Comparison of ENCODE assay signal across 15 mouse cellular contexts in genomic region chr9:15536861-15537426, GRCm38 (mm10). TPM values are rescaled to one million over a fixed set of nuclear protein-coding genes. Genes with fewer than 3 reads are reported as not detected.
A peak's percentile ranks its signal among the peaks of the same experiment; 100 is the strongest.
DNase-seq lines count a peak whose midpoint lies in the region; ATAC-seq lines count a peak whose summit lies in the region.
"Had no signal": no experiment of that assay in that cellular context is flagged by ENCODE, and none has a peak within 500 bp of the region (broad histone marks: within the 10 kb centered on the region; RNA-seq: fewer than 3 reads in every experiment).

No protein-coding gene starts in this region.

- H3K36me3 ChIP-seq in hindbrain, embryonic 12.5 days, result no peaks in the 10 kb centered on the region
- H3K36me3 ChIP-seq in hindbrain, embryonic 16.5 days (ENCODE audit: control insufficient read depth, insufficient read depth, low read length), result no peaks in the 10 kb centered on the region
- H3K36me3 ChIP-seq in midbrain, embryonic 16.5 days (ENCODE audit: control insufficient read depth, insufficient read depth, low read length), result no peaks in the 10 kb centered on the region
- H3K36me3 ChIP-seq in midbrain, embryonic 14.5 days (ENCODE audit: control insufficient read depth, insufficient read depth, low read length), result no peaks in the 10 kb centered on the region
- H3K36me3 ChIP-seq in liver, embryonic 13.5 days, result 0 out of 2 replicates have a peak, but pooled peaks cover 4% of the 10 kb centered on the region
- H3K36me3 ChIP-seq in stomach, embryonic 16.5 days (ENCODE audit: control insufficient read depth, insufficient read depth, low read length), result no peaks in the 10 kb centered on the region

- peak; percentile 31; the same call in 1 of the 2 replicates for ATAC-seq in hindbrain, embryonic 12.5 days (ENCODE audit: low FRiP score)
- ATAC-seq in hindbrain, embryonic 16.5 days, result no peak
- 0 out of 2 replicates have a peak, but pooled peaks have one; percentile 57 for ATAC-seq in midbrain, embryonic 16.5 days
- no peak for ATAC-seq in midbrain, embryonic 14.5 days (ENCODE audit: low FRiP score, low TSS enrichment)
- peak; percentile 21; the same call in 1 of the 2 replicates for ATAC-seq in liver, embryonic 13.5 days (ENCODE audit: low read depth)
- ATAC-seq in stomach, embryonic 16.5 days (ENCODE audit: insufficient read depth, low FRiP score), result 0 out of 2 replicates have a peak, but pooled peaks have one; percentile 35

- H3K27me3 ChIP-seq in hindbrain, embryonic 12.5 days, result peaks cover 3% of the 10 kb centered on the region; the same call in 1 of the 2 replicates
- no peaks in the 10 kb centered on the region for H3K27me3 ChIP-seq in hindbrain, embryonic 16.5 days (replicated peaks; ENCODE audit: control insufficient read depth, insufficient read depth, low read length)
- H3K27me3 ChIP-seq in midbrain, embryonic 16.5 days (ENCODE audit: control insufficient read depth, insufficient read depth, low read depth, low read length), result no peaks in the 10 kb centered on the region
- no peaks in the 10 kb centered on the region for H3K27me3 ChIP-seq in midbrain, embryonic 14.5 days (ENCODE audit: control insufficient read depth, insufficient read depth, low read length)
- H3K27me3 ChIP-seq in liver, embryonic 13.5 days, result no peaks in the 10 kb centered on the region
- H3K27me3 ChIP-seq in stomach, embryonic 16.5 days (ENCODE audit: control insufficient read depth, insufficient read depth, low read length), result no peaks in the 10 kb centered on the region

- no peaks in the 10 kb centered on the region for H3K9me3 ChIP-seq in hindbrain, embryonic 12.5 days (replicated peaks)
- no peaks in the 10 kb centered on the region for H3K9me3 ChIP-seq in hindbrain, embryonic 16.5 days (ENCODE audit: control insufficient read depth, low read length)
- no peaks in the 10 kb centered on the region for H3K9me3 ChIP-seq in midbrain, embryonic 16.5 days (replicated peaks; ENCODE audit: control insufficient read depth, low read length, poor library complexity, severe bottlenecking)
- H3K9me3 ChIP-seq in midbrain, embryonic 14.5 days (ENCODE audit: control insufficient read depth, low read length), result no peaks in the 10 kb centered on the region
- H3K9me3 ChIP-seq in liver, embryonic 13.5 days (replicated peaks), result no peaks in the 10 kb centered on the region
- H3K9me3 ChIP-seq in stomach, embryonic 16.5 days (replicated peaks; ENCODE audit: control insufficient read depth, low read length), result no peaks in the 10 kb centered on the region
- H3K9me3 ChIP-seq: heart, embryonic 10.5 days had no signal

- H3K27ac ChIP-seq in hindbrain, embryonic 12.5 days, result no peak overlapping the region
- H3K27ac ChIP-seq in hindbrain, embryonic 16.5 days (ENCODE audit: low read depth, low read length), result no peak overlapping the region
- no peak overlapping the region for H3K27ac ChIP-seq in midbrain, embryonic 16.5 days (ENCODE audit: low read length)
- H3K27ac ChIP-seq in midbrain, embryonic 14.5 days (replicated peaks; ENCODE audit: low read depth, low read length), result no peak overlapping the region
- no peak overlapping the region; the same call in 1 of the 2 replicates for H3K27ac ChIP-seq in liver, embryonic 13.5 days
- H3K27ac ChIP-seq in stomach, embryonic 16.5 days (ENCODE audit: low read length), result no peak overlapping the region
- H3K27ac ChIP-seq: heart, embryonic 10.5 days had no signal

- no peak overlapping the region for H3K4me2 ChIP-seq in hindbrain, embryonic 12.5 days (replicated peaks)
- H3K4me2 ChIP-seq in hindbrain, embryonic 16.5 days (ENCODE audit: low read length), result no peak overlapping the region
- H3K4me2 ChIP-seq in midbrain, embryonic 16.5 days (ENCODE audit: low read length), result no peak overlapping the region
- no peak overlapping the region for H3K4me2 ChIP-seq in midbrain, embryonic 14.5 days (ENCODE audit: low read length)
- no peak overlapping the region for H3K4me2 ChIP-seq in liver, embryonic 13.5 days
- no peak overlapping the region for H3K4me2 ChIP-seq in stomach, embryonic 16.5 days (ENCODE audit: low read depth, low read length)

- DNase-seq in midbrain, embryonic 14.5 days, result no peak
- no peak for DNase-seq in liver, embryonic 13.5 days
- no peak for DNase-seq in cerebellum, postnatal 36 days
- no peak for DNase-seq in c-Kit-positive CD71-positive TER-119-positive erythroid progenitor cells, embryonic 14.5 days (ENCODE audit: low spot score)
- DNase-seq: adrenal gland, adult 8-10 months; cerebellum, adult 9-11 months; gastrocnemius, postnatal 14 days; heart, postnatal 4 days; kidney, adult 9 months; right cerebral cortex, adult 18-20 months had no signal

- no peak overlapping the region for H3K9ac ChIP-seq in hindbrain, embryonic 12.5 days
- H3K9ac ChIP-seq in hindbrain, embryonic 16.5 days (ENCODE audit: low read depth, low read length), result no peak overlapping the region
- H3K9ac ChIP-seq in midbrain, embryonic 16.5 days (ENCODE audit: low read depth, low read length), result no peak overlapping the region
- no peak overlapping the region for H3K9ac ChIP-seq in midbrain, embryonic 14.5 days (replicated peaks; ENCODE audit: low read length)
- H3K9ac ChIP-seq in liver, embryonic 13.5 days, result no peak overlapping the region
- no peak overlapping the region for H3K9ac ChIP-seq in stomach, embryonic 16.5 days (ENCODE audit: low read length)

- 90% methylated on average over 5 of the region's 5 CpGs for WGBS in hindbrain, embryonic 12.5 days
- WGBS in hindbrain, embryonic 16.5 days, result 91% methylated on average over 5 of the region's 5 CpGs
- 91% methylated on average over 5 of the region's 5 CpGs for WGBS in midbrain, embryonic 16.5 days
- WGBS in midbrain, embryonic 14.5 days, result 90% methylated on average over 5 of the region's 5 CpGs
- WGBS in liver, embryonic 13.5 days (ENCODE audit: insufficient replicate concordance), result 63% methylated on average over 5 of the region's 5 CpGs
- WGBS in stomach, embryonic 16.5 days, result 72% methylated on average over 5 of the region's 5 CpGs

- H3K4me1 ChIP-seq in hindbrain, embryonic 12.5 days, result peaks cover 14% of the 10 kb centered on the region
- H3K4me1 ChIP-seq in hindbrain, embryonic 16.5 days (ENCODE audit: control insufficient read depth, insufficient read depth, low read depth, low read length), result no peaks in the 10 kb centered on the region; the same call in 1 of the 2 replicates
- no peaks in the 10 kb centered on the region for H3K4me1 ChIP-seq in midbrain, embryonic 16.5 days (ENCODE audit: control insufficient read depth, insufficient read depth, low read length)
- H3K4me1 ChIP-seq in midbrain, embryonic 14.5 days (ENCODE audit: control insufficient read depth, insufficient read depth, low read length), result no peaks in the 10 kb centered on the region
- peaks cover 27% of the 10 kb centered on the region for H3K4me1 ChIP-seq in liver, embryonic 13.5 days (replicated peaks)
- peaks cover 16% of the 10 kb centered on the region for H3K4me1 ChIP-seq in stomach, embryonic 16.5 days (ENCODE audit: control insufficient read depth, insufficient read depth, low read length)

- H3K4me3 ChIP-seq in hindbrain, embryonic 12.5 days, result no peak overlapping the region
- H3K4me3 ChIP-seq in hindbrain, embryonic 16.5 days (ENCODE audit: low read length), result no peak overlapping the region
- no peak overlapping the region for H3K4me3 ChIP-seq in midbrain, embryonic 16.5 days (ENCODE audit: low read depth, low read length)
- no peak overlapping the region for H3K4me3 ChIP-seq in midbrain, embryonic 14.5 days (replicated peaks; ENCODE audit: low read depth, low read length)
- H3K4me3 ChIP-seq in liver, embryonic 13.5 days (replicated peaks), result no peak overlapping the region
- H3K4me3 ChIP-seq in stomach, embryonic 16.5 days (replicated peaks; ENCODE audit: low read length), result no peak overlapping the region
- H3K4me3 ChIP-seq: heart, embryonic 10.5 days had no signal

RNA-seq across cellular contexts. Expression of gene Smco4, which starts 43.7 kb away (rescaled TPM):
- polyA plus RNA-seq in hindbrain, embryonic 12.5 days (2016; fragmentation: Nextera tagmentation; extraction: Ambion mirVana), result 1.2 and 1.7 TPM in 2 replicates
- 0.84 and 0.86 TPM in 2 replicates for polyA plus RNA-seq in hindbrain, embryonic 16.5 days (2015; fragmentation: Nextera tagmentation; extraction: Ambion mirVana)
- polyA plus RNA-seq in midbrain, embryonic 16.5 days (2015; fragmentation: Nextera tagmentation; extraction: Ambion mirVana), result 0.54 and 0.81 TPM in 2 replicates
- 1.3 and 2.1 TPM in 2 replicates for polyA plus RNA-seq in midbrain, embryonic 14.5 days (2014; fragmentation: Nextera tagmentation; extraction: Ambion mirVana)
- polyA plus RNA-seq in liver, embryonic 13.5 days (2015; fragmentation: Nextera tagmentation; extraction: Ambion mirVana), result 1.2 and 1.7 TPM in 2 replicates
- polyA plus RNA-seq in stomach, embryonic 16.5 days (2015; fragmentation: Nextera tagmentation; extraction: Ambion mirVana), result 2.8 and 3.9 TPM in 2 replicates

Comparison
In these comparisons a context has a peak if more than half of its experiments do, and no peak if none do; other contexts are left out.
1. ATAC-seq: peak in hindbrain, embryonic 12.5 days (single experiment), midbrain, embryonic 16.5 days (single experiment), liver, embryonic 13.5 days (single experiment) and stomach, embryonic 16.5 days (single experiment); none in hindbrain, embryonic 16.5 days (single experiment) and midbrain, embryonic 14.5 days (single experiment).